Mouse (Mus musculus): ENCODE results near the gene Zcchc14.
"Not testable (repeated sequence)": the region's sequence is repeated elsewhere in the genome, so short reads cannot be mapped to it uniquely, and the experiment has no call there.

The Zcchc14 gene

GRCm38 (mm10) chr8:121652774-121653323 lies at the start of gene Zcchc14:
TSS of gene Zcchc14 (minus strand) at chr8:121652901.
- peak; percentile 17 for DNase-seq

GRCm38 (mm10) chr8:121699936-121700335 lies 47.2 kb upstream of the Zcchc14 start:
- DNase-seq = no peak

GRCm38 (mm10) chr8:121698615-121699101 lies 46.0 kb upstream of the Zcchc14 start:
- no peak for DNase-seq

GRCm38 (mm10) chr8:121697735-121698614 lies 45.3 kb upstream of the Zcchc14 start:
- DNase-seq = no peak

- no peak for DNase-seq
Measured at GRCm38 (mm10) chr8:121695585-121696184, 43.0 kb upstream of the Zcchc14 start.

GRCm38 (mm10) chr8:121694453-121694852 lies 41.8 kb upstream of the Zcchc14 start:
- DNase-seq = peak; percentile 58

GRCm38 (mm10) chr8:121688496-121688895 lies 35.8 kb upstream of the Zcchc14 start:
- DNase-seq = no peak

- no peak for DNase-seq
Measured at GRCm38 (mm10) chr8:121687455-121688161, 34.9 kb upstream of the Zcchc14 start.

GRCm38 (mm10) chr8:121685419-121685818 lies 32.7 kb upstream of the Zcchc14 start:
- DNase-seq = peak; percentile 20

GRCm38 (mm10) chr8:121683083-121683832 lies 30.6 kb upstream of the Zcchc14 start:
- no peak for DNase-seq

- DNase-seq = no peak
Measured at GRCm38 (mm10) chr8:121681457-121681856, 28.8 kb upstream of the Zcchc14 start.

GRCm38 (mm10) chr8:121680896-121681295 lies 28.2 kb upstream of the Zcchc14 start:
- DNase-seq = no peak

- DNase-seq = no peak
Measured at GRCm38 (mm10) chr8:121678696-121679095, 26.0 kb upstream of the Zcchc14 start.

GRCm38 (mm10) chr8:121675701-121676100 lies 23.0 kb upstream of the Zcchc14 start:
- DNase-seq = no peak

GRCm38 (mm10) chr8:121675161-121675560 lies 22.5 kb upstream of the Zcchc14 start:
- DNase-seq = no peak

- no peak for DNase-seq
Measured at GRCm38 (mm10) chr8:121674524-121674923, 21.8 kb upstream of the Zcchc14 start.

GRCm38 (mm10) chr8:121673917-121674316 lies 21.2 kb upstream of the Zcchc14 start:
- no peak for DNase-seq

GRCm38 (mm10) chr8:121673153-121673552 lies 20.5 kb upstream of the Zcchc14 start:
- DNase-seq = no peak

GRCm38 (mm10) chr8:121669208-121669607 lies 16.5 kb upstream of the Zcchc14 start:
- DNase-seq = no peak

GRCm38 (mm10) chr8:121668553-121668952 lies 15.9 kb upstream of the Zcchc14 start:
- no peak for DNase-seq

GRCm38 (mm10) chr8:121667936-121668500 lies 15.3 kb upstream of the Zcchc14 start:
- not testable (repeated sequence) for DNase-seq

- DNase-seq = no peak
Measured at GRCm38 (mm10) chr8:121665329-121665728, 12.6 kb upstream of the Zcchc14 start.
